Mouse (Mus musculus): ENCODE measurements around the gene Rbbp8nl.

Gene Rbbp8nl

DNA sequence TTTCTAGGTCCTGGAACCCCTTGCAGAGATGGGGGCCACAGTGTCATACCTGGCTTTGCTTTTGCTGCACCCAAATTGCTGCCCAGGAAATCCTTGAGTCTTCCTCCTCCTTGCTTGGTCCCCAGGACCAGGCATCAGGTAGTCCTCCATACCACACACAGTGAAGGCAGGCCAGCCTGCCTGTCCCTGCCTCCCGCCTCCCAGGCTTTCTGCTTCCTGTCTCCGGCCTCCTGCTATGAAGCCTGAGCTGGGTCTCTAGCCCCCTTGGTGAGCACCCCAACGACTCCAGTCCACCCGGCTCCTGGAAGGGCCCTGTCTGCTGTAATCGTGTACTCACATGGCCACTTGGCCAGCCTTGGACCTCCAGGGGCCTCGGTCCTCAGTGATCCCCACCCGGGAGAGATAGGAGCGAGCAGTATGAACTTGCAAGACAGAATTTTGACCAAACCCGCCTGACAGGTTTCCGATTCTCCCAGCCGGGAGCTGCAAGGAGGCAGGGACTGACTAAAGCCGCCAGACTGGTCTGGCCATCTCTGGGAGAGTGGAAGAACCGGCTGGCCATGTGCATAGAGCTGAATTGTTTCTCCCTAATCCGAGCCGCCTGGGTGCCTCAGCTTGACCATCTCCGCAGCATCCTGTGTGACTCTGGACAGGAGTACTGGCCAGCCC is at the start of gene Rbbp8nl:
Rbbp8nl (minus strand) TSS at position 440 of the 669 bp plus-strand sequence.
- no peak for DNase-seq (ENCODE audit: extremely low spot score, low read depth, low spot score)

DNA sequence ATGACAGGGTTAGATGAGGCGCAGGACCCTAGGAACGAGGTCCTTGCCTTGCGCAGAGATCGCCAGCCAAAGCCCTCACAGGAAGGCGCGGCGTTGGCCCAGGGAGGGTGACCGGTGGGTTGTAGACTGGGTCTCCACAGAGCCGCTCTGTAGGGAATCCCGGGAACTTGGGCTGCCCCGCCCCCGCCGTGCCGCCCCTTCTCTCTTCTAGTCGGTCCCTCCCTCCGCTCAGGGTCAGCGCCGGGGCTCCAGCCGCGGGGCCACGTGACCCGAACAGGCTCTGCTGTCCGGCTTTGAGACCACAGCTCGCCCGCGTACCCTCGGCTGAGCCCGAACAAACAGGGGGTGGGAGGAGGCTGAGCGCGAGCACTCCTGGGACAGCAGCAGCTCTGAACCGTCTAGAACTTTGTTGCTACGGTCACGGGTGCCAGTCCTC is 44.9 kb upstream of the Rbbp8nl start, which contains the start of gene Gata5:
Gata5 (minus strand) TSS at position 149 of the 436 bp plus-strand sequence.
- DNase-seq (ENCODE audit: extremely low spot score, low read depth, low spot score) = no peak

- no peak for DNase-seq (ENCODE audit: extremely low spot score, low read depth, low spot score)
Measured at GRCm38 (mm10) chr2:180333778-180334550, 44.3 kb upstream of the Rbbp8nl start.

DNA sequence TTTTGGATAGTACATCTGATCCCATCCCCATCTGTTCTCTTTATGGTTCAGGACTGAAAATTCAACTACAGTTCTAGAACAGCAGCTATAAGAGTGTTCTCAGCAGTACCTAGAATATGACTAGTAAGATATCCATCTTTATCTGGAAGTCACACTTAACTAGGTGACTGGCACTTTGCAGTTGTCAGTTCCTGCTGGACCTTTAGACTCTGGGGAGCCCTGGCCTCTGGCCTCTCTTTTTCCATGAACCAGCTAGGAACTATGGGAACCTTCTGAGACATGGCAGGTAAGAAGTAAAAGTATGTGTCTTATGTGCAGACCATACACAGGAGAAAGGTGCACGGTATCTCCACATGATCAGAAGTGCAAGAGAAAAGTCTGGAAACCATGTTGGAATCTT is 39.8 kb upstream of the Rbbp8nl start:
- DNase-seq (ENCODE audit: extremely low spot score, low read depth, low spot score) = no peak

GRCm38 (mm10) chr2:180322674-180323355 is 33.1 kb upstream of the Rbbp8nl start:
- DNase-seq (ENCODE audit: extremely low spot score, low read depth, low spot score) = no peak

- no peak for DNase-seq (ENCODE audit: extremely low spot score, low read depth, low spot score)
Measured at GRCm38 (mm10) chr2:180320216-180320615, 30.5 kb upstream of the Rbbp8nl start.

GRCm38 (mm10) chr2:180317591-180317990 is 27.9 kb upstream of the Rbbp8nl start:
- DNase-seq (ENCODE audit: extremely low spot score, low read depth, low spot score) = no peak

GRCm38 (mm10) chr2:180314292-180314691 is 24.6 kb upstream of the Rbbp8nl start:
- DNase-seq (ENCODE audit: extremely low spot score, low read depth, low spot score) = no peak

DNA sequence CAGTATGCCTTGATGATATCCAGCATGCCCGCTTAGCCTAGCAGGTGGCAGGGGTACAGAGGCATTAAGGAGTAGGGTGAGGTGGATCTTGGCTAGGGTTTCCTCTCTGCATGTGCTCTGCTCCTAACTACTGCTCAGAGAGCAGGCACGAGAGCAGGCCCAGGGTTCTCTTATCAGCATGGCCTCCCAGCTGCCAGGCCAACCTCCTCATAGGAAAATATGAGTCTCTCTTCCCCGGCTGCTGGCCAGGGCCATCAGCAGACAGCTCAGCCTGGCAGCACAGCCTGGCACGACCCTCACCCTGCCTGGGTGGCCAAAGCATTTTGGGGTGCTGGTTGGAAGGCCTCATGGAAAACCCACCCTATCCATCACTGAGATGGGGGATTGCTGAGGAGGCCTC is 21.5 kb upstream of the Rbbp8nl start:
- DNase-seq (ENCODE audit: extremely low spot score, low read depth, low spot score) = no peak

DNA sequence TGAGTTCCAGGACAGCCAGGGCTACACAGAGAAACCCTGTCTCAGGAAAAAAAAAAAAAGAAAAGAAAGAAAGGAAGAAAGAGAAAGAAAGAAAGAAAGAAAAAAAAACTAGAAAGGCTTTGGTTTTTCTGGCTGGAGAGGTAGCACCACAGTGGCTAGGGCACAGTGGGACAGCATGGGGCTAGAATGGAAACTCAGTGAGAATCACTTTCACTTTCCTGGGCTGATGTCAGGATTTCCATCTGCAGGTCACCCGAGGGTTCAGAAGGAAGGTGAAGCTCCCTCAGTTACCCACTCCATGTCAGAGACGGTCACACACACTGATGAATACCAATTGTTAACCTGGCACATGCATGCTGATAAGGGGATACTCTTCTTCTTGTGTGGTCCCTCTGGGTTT is 18.0 kb upstream of the Rbbp8nl start:
- no peak for DNase-seq (ENCODE audit: extremely low spot score, low read depth, low spot score)

GRCm38 (mm10) chr2:180306423-180307168 is 16.9 kb upstream of the Rbbp8nl start:
- no peak for DNase-seq (ENCODE audit: extremely low spot score, low read depth, low spot score)

DNA sequence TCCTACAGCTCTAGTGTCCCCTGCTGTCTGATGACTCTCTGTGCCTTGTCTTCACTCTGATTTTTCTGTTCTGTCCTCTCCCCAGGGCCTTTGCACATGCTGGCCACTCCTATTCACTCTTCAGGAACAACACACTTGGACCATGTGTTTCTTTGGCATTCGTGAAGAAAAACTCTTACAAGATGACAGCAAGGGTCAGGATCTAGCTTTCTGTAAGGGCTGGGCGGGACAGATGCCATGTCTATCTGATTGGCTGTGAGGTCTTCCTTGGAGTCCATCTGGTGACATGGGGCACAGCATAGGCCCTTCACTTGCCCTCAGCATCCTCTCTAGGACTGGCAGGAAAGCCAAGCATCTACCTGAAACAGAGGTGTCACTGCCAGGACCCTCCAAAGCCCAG is 16.3 kb upstream of the Rbbp8nl start:
- DNase-seq (ENCODE audit: extremely low spot score, low read depth, low spot score) = no peak

DNA sequence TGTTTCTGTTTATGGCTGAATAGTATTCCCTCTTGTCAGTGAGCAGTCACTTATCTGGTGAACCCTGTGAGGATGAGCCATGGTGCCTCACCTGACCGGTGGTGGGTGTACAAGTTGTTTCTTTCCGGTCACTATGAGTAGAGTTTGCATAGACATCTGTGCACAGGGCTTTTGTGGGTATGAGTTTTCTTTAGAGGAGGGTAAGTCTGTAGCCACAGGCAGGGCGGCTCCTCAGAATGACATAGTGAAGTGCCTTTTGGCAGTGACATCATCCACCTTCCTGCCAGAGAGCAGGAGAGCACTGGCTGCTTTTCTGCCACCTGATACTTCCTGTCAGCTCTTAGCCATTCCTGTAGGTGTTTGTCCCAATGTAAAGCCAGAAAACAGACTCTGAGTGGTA is 15.8 kb upstream of the Rbbp8nl start:
- no peak for DNase-seq (ENCODE audit: extremely low spot score, low read depth, low spot score)

DNA sequence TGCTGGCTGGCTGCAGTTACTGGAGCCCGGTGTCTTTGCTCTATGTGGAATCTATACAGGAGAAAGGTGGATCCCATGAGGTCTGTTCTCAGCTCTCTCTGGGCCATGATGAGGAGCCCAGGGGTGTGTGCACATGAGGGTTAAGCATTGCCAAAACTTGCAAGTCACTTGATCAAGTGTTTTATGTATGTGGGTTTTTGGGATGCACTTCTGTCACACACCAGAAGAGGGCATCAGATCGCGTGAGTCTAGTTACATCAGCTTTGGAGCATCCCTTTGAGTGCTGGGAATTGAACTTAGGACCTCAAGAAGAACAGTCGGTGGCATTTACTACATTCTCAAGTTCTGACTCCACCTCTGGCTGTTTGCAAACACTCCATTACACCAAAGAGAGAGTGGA is 14.9 kb upstream of the Rbbp8nl start:
- DNase-seq (ENCODE audit: extremely low spot score, low read depth, low spot score) = no peak

- DNase-seq (ENCODE audit: extremely low spot score, low read depth, low spot score) = no peak
Measured at GRCm38 (mm10) chr2:180303468-180303867, 13.8 kb upstream of the Rbbp8nl start.

DNA sequence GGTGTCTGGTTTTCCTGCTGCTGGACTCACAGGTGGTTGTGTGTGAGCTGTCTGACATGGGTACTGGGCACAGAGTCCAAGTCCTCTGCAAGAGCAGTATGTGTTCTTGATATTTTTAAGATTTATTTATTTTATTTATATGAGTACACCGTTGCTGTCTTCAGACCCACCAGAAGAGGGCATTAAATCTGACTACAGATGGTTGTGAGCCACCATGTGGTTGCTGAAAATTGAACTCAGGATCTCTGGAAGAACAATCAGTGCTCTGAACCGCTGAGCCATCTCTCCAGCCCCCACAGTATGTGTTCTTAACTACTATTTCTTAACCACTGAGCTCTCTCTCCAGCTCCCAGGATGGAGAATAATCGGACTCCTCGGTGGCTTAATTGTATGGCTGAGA is 12.5 kb upstream of the Rbbp8nl start:
- DNase-seq (ENCODE audit: extremely low spot score, low read depth, low spot score) = no peak

DNA sequence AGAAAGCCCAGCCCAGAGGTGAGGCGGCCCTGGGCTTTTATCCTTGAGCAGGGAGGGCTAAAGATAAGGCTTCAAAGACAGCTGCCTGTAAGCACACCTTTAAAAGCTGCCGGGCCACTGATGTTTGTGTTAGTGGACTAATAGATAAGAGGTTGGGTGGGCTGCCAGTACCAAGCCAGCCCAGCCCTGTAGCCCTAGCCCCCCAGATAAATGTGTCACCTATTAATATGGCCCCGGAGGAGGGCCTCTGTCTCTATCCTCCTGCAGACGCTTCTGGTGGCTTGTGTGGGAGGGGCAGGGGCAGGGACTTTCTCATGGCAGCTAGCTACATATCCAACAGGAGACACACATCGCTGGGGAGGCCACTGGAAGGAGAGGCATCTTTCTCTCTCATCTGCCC is 11.1 kb upstream of the Rbbp8nl start:
- no peak for DNase-seq (ENCODE audit: extremely low spot score, low read depth, low spot score)

- no peak for DNase-seq (ENCODE audit: extremely low spot score, low read depth, low spot score)
Measured at GRCm38 (mm10) chr2:180300252-180300651, 10.6 kb upstream of the Rbbp8nl start.

- no peak for DNase-seq (ENCODE audit: extremely low spot score, low read depth, low spot score)
Measured at GRCm38 (mm10) chr2:180292906-180293305, 3.2 kb upstream of the Rbbp8nl start.

DNA sequence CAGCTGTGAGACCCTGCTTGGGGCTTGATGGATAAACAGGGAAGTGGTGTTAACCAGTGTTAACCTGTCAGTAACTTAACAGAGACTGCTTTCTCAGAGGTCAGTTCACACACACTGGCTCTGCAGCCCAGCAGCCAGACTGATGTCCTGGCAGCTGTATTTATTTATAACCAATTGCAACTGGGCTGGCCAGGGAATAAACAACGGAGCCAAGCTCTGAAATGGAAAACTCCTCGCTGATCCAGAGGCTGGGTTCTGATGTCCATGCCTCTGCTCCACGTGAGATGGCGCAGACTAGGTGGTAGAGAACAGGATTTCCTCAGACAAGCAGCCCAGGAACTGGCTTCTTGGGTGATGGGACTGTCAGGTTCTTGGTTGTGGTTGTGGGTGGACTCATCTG is 2.3 kb upstream of the Rbbp8nl start:
- DNase-seq (ENCODE audit: extremely low spot score, low read depth, low spot score) = no peak

- no peak for DNase-seq (ENCODE audit: extremely low spot score, low read depth, low spot score)
Measured at GRCm38 (mm10) chr2:180291566-180291965, 1.9 kb upstream of the Rbbp8nl start.
